Mouse (Mus musculus): ENCODE data around the gene AY074887. TPM values are rescaled to one million over a fixed set of nuclear protein-coding genes. Genes with fewer than 3 reads are reported as not detected.

AY074887 gene
- total RNA-seq, 2 experiments from 2014 or later: not detected

DNA sequence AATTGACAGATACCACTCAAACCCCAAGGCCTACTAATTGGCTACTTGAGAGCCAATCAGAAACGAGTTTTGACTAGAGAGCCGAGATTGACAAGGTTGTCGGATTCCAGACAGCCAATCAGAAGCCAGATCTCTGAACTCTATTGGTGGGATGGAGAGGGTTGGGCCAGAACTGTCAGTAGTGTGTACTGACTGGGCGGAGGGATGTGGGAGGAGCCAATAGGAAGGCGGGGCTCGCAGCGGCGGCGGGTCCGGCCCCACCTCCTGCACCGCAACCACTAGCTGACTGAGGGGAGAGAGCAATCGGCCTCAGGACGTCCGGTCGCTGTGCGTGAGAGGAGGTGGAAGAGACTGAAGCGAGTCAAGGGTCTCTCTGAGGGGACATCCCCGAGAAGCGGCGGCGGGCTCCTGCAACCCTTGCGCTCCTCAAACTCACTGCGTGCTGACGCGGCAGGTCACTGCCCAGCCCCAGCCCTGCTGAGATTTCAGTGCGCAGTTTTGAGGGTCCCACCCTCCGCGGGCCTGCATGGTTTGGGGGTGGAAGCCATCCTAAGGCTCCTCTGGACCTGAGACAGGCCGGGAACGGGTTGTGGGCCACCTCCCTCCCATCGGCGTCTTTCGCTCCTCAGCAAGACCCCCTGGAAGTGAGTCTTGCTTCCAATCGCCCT is 33.7 kb downstream of the AY074887 start, which contains the start of gene Hykk:
Gene Hykk, plus strand, starts transcription at position 274 of the 668 bp plus-strand sequence.
- peak; percentile 55 to 61 for DNase-seq (ENCODE audit: extremely low spot score in 1 of 2, low spot score in 1 of 2)

DNA sequence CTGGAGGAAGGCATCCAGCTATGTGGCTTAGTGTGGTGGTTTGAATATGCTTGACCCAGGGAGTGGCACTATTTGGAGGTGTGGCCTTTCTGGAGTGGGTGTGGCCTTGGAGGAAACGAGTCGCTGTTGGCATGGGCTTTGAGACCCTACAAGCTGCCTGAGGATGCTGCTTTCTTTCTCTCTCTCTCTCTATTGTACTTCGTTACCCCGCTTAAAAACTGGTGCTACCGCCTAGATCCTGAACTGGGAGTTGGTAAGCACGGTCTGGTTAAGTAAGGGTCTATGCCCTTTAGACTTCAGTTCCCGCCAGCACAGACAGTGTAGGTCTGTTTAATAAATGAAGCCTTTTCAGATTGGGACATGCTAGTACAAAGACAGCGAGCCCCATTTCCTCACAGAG is 34.4 kb downstream of the AY074887 start:
- DNase-seq (ENCODE audit: extremely low spot score in 1 of 2, low spot score in 1 of 2): no peak

DNA sequence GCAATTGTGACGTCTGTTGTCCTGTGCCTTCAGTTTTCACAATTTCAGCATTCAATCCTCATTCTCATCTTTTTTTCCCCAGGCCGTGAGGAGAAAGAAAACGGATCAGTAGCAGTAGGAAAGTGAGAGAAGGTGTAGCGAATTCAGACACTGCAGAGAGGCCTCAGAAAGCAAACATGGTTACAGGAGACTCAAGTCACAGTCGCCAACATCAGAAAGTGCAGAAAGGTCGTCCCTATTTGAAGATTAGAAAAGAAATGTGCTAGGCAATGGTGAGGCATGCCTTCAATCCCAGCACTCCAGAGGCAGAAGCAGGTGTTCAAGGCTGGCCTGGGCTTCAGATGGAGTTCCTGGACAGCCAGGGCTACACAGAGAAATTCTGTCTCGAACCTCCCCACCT is 35.2 kb downstream of the AY074887 start:
- no peak for DNase-seq (ENCODE audit: extremely low spot score in 1 of 2, low spot score in 1 of 2)

DNA sequence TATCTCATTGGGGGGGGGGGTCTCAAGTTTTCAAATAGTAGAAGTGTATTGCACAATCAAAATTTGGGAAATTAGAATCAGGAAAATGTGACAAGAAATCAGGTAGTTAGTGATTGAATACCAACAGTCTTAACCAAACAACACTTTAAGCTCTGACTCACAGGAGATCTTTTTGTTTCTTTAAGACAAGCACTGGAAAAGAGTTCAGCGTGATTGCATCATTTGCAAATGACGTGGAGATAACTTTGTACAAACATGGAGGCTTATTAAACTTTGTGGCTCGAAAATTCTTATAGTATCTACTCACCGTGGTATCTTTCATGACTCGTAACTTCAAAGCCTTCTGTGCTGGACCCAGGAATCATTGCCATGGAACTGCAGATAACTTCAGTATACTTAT is 41.4 kb downstream of the AY074887 start:
- DNase-seq (ENCODE audit: extremely low spot score in 1 of 2, low spot score in 1 of 2): no peak

Other genes starting within 250 kb of the AY074887 start
- 10 to 100 TPM; 57.7 to 61.0 TPM for gene Wdr61, start 216.5 kb downstream of the AY074887 start, total RNA-seq (2021)
- 1 to 10 TPM; 1.3 to 1.7 TPM for gene Crabp1, start 186.2 kb downstream of the AY074887 start, total RNA-seq (2021)
- gene Ireb2, start 87.2 kb downstream of the AY074887 start, total RNA-seq (2021): 10 to 100 TPM; 48.9 to 54.1 TPM
- 1 to 10 TPM; 2.1 to 2.5 TPM for gene Hykk, start 33.7 kb downstream of the AY074887 start, total RNA-seq (2021)
- gene Psma4, start 208 bp downstream of the AY074887 start, total RNA-seq (2021): 100 to 1,000 TPM; 130 to 137 TPM
- gene Chrna5, start 29.9 kb upstream of the AY074887 start, total RNA-seq (2021): 10 to 100 TPM in 1 of 2 experiments, 1 to 10 TPM in 1; 10.0 TPM
- gene Chrna3, start 75.6 kb upstream of the AY074887 start, total RNA-seq (2021): under 1 TPM; 0.28 to 0.34 TPM
- gene Chrnb4, start 97.8 kb upstream of the AY074887 start, total RNA-seq (2021): under 1 TPM in 1 of 2 experiments, not detected in 1; 0.20 TPM
- gene Ube2q2, start 197.9 kb upstream of the AY074887 start, total RNA-seq (2021): 10 to 100 TPM; 56.0 to 57.2 TPM

Measured in layer of hippocampus, postnatal 25 days (tissue).